Mouse (Mus musculus) heart, adult 8-10 months (tissue): ENCODE measurements around the gene Pea15a. TPM values are rescaled to one million over a fixed set of nuclear protein-coding genes. Genes with fewer than 3 reads are reported as not detected.

ENCODE experiments used
- DNase-seq: peaks from one replicate; pipeline ENCODE4 v3.0.0; 2022; ENCODE audit warnings: low spot score
- total RNA-seq, 4 experiments: library from RNA; stranded (reverse); gene quantifications; 2 replicates each; pipeline ENCODE4 v1.2.4; 2022

The Pea15a gene
- total RNA-seq, 4 experiments from 2014 or later = 41.7 to 74.1 (median 60.0) TPM

GRCm38 (mm10) chr1:172179102-172179501 is 27.5 kb downstream of the Pea15a start:
- no peak for DNase-seq

- DNase-seq = no peak
Observed at GRCm38 (mm10) chr1:172177791-172178190, 28.8 kb downstream of the Pea15a start.

- no peak for DNase-seq
Observed at GRCm38 (mm10) chr1:172173181-172173580, 33.4 kb downstream of the Pea15a start.

- no peak for DNase-seq
Observed at GRCm38 (mm10) chr1:172172381-172172780, 34.2 kb downstream of the Pea15a start.

- no peak for DNase-seq
Observed at GRCm38 (mm10) chr1:172169809-172170208, 36.8 kb downstream of the Pea15a start.

- DNase-seq = no peak
Observed at GRCm38 (mm10) chr1:172167911-172168310, 38.7 kb downstream of the Pea15a start.

GRCm38 (mm10) chr1:172162959-172163358 is 43.6 kb downstream of the Pea15a start:
- no peak for DNase-seq

- peak; percentile 55 for DNase-seq
Observed at GRCm38 (mm10) chr1:172162009-172162408, 44.6 kb downstream of the Pea15a start.

- DNase-seq = no peak
Observed at GRCm38 (mm10) chr1:172160508-172160907, 46.1 kb downstream of the Pea15a start.

- no peak for DNase-seq
Observed at GRCm38 (mm10) chr1:172159970-172160369, 46.6 kb downstream of the Pea15a start.

GRCm38 (mm10) chr1:172155518-172155917 is 51.1 kb downstream of the Pea15a start:
- no peak for DNase-seq

GRCm38 (mm10) chr1:172154536-172154935 is 52.1 kb downstream of the Pea15a start:
- DNase-seq = no peak

GRCm38 (mm10) chr1:172148955-172149815 is 57.4 kb downstream of the Pea15a start:
- no peak for DNase-seq

- DNase-seq = peak; percentile 41
Observed at GRCm38 (mm10) chr1:172148279-172148954, 58.2 kb downstream of the Pea15a start.

- DNase-seq = peak; percentile 98
Observed at GRCm38 (mm10) chr1:172147835-172148278, 58.7 kb downstream of the Pea15a start, which contains the start of gene Dcaf8. Gene Dcaf8, plus strand, starts transcription at chr1:172148084.

Other genes starting within 250 kb of the Pea15a start
- gene Vangl2, start 178.4 kb downstream of the Pea15a start, total RNA-seq = 1 to 10 TPM in 2 of 4 experiments, under 1 TPM in 2; 0.86 to 1.7 (median 1.1) TPM
- not detected for gene Nhlh1, start 149.2 kb downstream of the Pea15a start, total RNA-seq
- gene Copa, start 124.3 kb downstream of the Pea15a start, total RNA-seq = 100 to 1,000 TPM; 103 to 115 (median 113) TPM
- 10 to 100 TPM; 42.1 to 47.9 (median 44.0) TPM for gene Ncstn, start 124.0 kb downstream of the Pea15a start, total RNA-seq
- 100 to 1,000 TPM; 108 to 144 (median 125) TPM for gene Pex19, start 80.0 kb downstream of the Pea15a start, total RNA-seq
- gene Dcaf8, start 58.7 kb downstream of the Pea15a start, total RNA-seq = 100 to 1,000 TPM; 120 to 132 (median 125) TPM
- 1 to 10 TPM; 2.5 to 6.9 (median 3.7) TPM for gene Casq1, start 13.1 kb upstream of the Pea15a start, total RNA-seq
- gene Atp1a4, start 51.6 kb upstream of the Pea15a start, total RNA-seq = not detected
- gene Igsf8, start 54.8 kb upstream of the Pea15a start, total RNA-seq = 10 to 100 TPM in 3 of 4 experiments, 1 to 10 TPM in 1; 9.8 to 12.2 (median 11.5) TPM
- 100 to 1,000 TPM; 457 to 541 (median 497) TPM for gene Atp1a2, start 91.3 kb upstream of the Pea15a start, total RNA-seq
- gene Kcnj9, start 122.5 kb upstream of the Pea15a start, total RNA-seq = not detected
- gene Kcnj10, start 134.4 kb upstream of the Pea15a start, total RNA-seq = under 1 TPM; 0.11 to 0.23 (median 0.16) TPM
- gene Pigm, start 169.7 kb upstream of the Pea15a start, total RNA-seq = 1 to 10 TPM; 3.1 to 4.2 (median 3.6) TPM